9 mouse cellular contexts compared by ENCODE assay signal in the genomic region with DNA sequence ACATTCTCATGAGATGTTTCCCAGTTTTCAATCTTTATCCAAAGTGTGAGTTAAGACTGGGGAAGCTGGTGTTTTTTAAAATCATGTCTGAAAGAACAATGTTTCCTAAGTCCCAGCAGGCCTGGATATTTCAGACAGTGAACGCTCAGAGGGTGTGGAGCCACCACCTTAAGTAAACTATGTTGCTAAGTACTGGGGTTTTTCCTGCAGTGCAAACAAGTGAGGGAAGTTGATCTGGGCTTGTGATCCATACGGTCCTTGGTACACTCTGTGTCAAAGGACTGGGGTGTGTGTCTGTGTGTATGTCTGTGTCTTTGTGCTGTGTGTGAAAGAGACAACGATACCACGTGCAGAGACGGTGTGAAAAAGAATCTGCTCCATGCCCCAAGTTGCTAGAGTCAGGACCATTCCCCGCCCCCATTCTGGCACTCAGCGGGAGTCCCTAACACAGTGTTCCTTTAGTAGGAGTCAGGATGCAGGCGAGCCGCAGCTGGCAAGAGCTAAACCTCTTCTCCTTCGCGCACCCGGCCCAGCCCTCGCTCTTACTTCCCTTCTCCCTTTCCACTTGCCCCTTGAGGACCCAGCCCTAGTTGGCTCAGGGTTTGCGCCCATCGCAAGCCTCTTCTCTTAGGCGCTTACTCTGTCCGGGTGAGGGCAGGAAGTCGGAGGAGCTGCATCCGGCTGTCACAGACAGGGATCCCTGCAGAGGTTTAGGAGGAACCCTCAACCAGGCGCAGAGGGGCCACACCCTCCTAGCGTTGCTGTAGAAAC. TPM values are rescaled to one million over a fixed set of nuclear protein-coding genes. Genes with fewer than 3 reads are reported as not detected.
DNase-seq lines count a peak whose midpoint lies in the region; ATAC-seq lines count a peak whose summit lies in the region.
"Had no signal": no experiment of that assay in that cellular context is flagged by ENCODE, and none has a peak within 500 bp of the region (broad histone marks: within the 10 kb centered on the region; RNA-seq: fewer than 3 reads in every experiment).

A gene (minus strand): TSS at position 729 of the 771 bp plus-strand sequence.

- intact Hi-C loops in gastrocnemius, postnatal 14 days (cut with DNase I; ENCODE audit: low total_unique reads), result no loop called here

- H3K4me2 ChIP-seq in forebrain, embryonic 11.5 days (ENCODE audit: low read depth, low read length, severe bottlenecking), result peak within 1 kb of the TSS; percentile 36
- H3K4me2 ChIP-seq in forebrain, embryonic 16.5 days (ENCODE audit: low read length), result no peak within 1 kb of the TSS
- H3K4me2 ChIP-seq in hindbrain, embryonic 16.5 days (ENCODE audit: low read length), result peak within 1 kb of the TSS; percentile 45
- peak within 1 kb of the TSS; percentile 48 for H3K4me2 ChIP-seq in neural tube, embryonic 15.5 days

- H3K27me3 ChIP-seq in forebrain, embryonic 11.5 days (ENCODE audit: control insufficient read depth, insufficient read depth, low read length), result no peaks in the 10 kb centered on the region
- no peaks in the 10 kb centered on the region for H3K27me3 ChIP-seq in forebrain, embryonic 16.5 days (replicated peaks; ENCODE audit: control insufficient read depth, insufficient read depth, low read length)
- H3K27me3 ChIP-seq in hindbrain, embryonic 16.5 days (replicated peaks; ENCODE audit: control insufficient read depth, insufficient read depth, low read length), result no peaks in the 10 kb centered on the region
- no peaks in the 10 kb centered on the region for H3K27me3 ChIP-seq in neural tube, embryonic 15.5 days (replicated peaks)

- 5% methylated on average over 21 of the region's 21 CpGs for WGBS in forebrain, embryonic 11.5 days
- 5% methylated on average over 21 of the region's 21 CpGs for WGBS in forebrain, embryonic 16.5 days
- WGBS in hindbrain, embryonic 16.5 days, result 7% methylated on average over 21 of the region's 21 CpGs
- 7% methylated on average over 21 of the region's 21 CpGs for WGBS in neural tube, embryonic 15.5 days

- peak within 1 kb of the TSS; percentile 44 for H3K9ac ChIP-seq in forebrain, embryonic 11.5 days (ENCODE audit: low read length)
- no peak within 1 kb of the TSS for H3K9ac ChIP-seq in forebrain, embryonic 16.5 days (replicated peaks; ENCODE audit: low read depth, low read length)
- H3K9ac ChIP-seq in hindbrain, embryonic 16.5 days (ENCODE audit: low read depth, low read length), result no peak within 1 kb of the TSS
- no peak within 1 kb of the TSS for H3K9ac ChIP-seq in neural tube, embryonic 15.5 days (replicated peaks)

- peaks cover 3% of the 10 kb centered on the region; the same call in 1 of the 2 replicates for H3K4me1 ChIP-seq in forebrain, embryonic 11.5 days (replicated peaks; ENCODE audit: control insufficient read depth, insufficient read depth, low read length)
- no peaks in the 10 kb centered on the region for H3K4me1 ChIP-seq in forebrain, embryonic 16.5 days (replicated peaks; ENCODE audit: control insufficient read depth, insufficient read depth, low read length)
- H3K4me1 ChIP-seq in hindbrain, embryonic 16.5 days (ENCODE audit: control insufficient read depth, insufficient read depth, low read depth, low read length), result no peaks in the 10 kb centered on the region
- H3K4me1 ChIP-seq in neural tube, embryonic 15.5 days, result no peaks in the 10 kb centered on the region

- H3K4me3 ChIP-seq in forebrain, embryonic 11.5 days (ENCODE audit: low read depth, low read length), result no peak within 1 kb of the TSS
- no peak within 1 kb of the TSS for H3K4me3 ChIP-seq in forebrain, embryonic 16.5 days (replicated peaks; ENCODE audit: low read length)
- peak within 1 kb of the TSS; percentile 11 for H3K4me3 ChIP-seq in hindbrain, embryonic 16.5 days (ENCODE audit: low read length)
- H3K4me3 ChIP-seq in neural tube, embryonic 15.5 days (replicated peaks), result peak within 1 kb of the TSS; percentile 21

- peak; percentile 58 for DNase-seq in forebrain, embryonic 11.5 days (ENCODE audit: low spot score)
- DNase-seq in R1 (ENCODE audit: low read depth, low spot score), result peak; percentile 87
- peak; percentile 26 for DNase-seq in gastrocnemius, postnatal 14 days
- DNase-seq in lung, adult 18-20 months, result peak; percentile 19 to 50
- no peak for DNase-seq in spleen, adult 12 weeks (ENCODE audit: low spot score)

- no peak within 1 kb of the TSS; the same call in 1 of the 2 replicates for H3K27ac ChIP-seq in forebrain, embryonic 11.5 days (ENCODE audit: low read depth, low read length)
- no peak within 1 kb of the TSS for H3K27ac ChIP-seq in forebrain, embryonic 16.5 days (ENCODE audit: low read length)
- H3K27ac ChIP-seq in hindbrain, embryonic 16.5 days (ENCODE audit: low read depth, low read length), result no peak within 1 kb of the TSS
- no peak within 1 kb of the TSS for H3K27ac ChIP-seq in neural tube, embryonic 15.5 days (replicated peaks)

- H3K36me3 ChIP-seq in forebrain, embryonic 11.5 days (ENCODE audit: control insufficient read depth, insufficient read depth, low read length), result peaks cover 10% of the 10 kb centered on the region
- H3K36me3 ChIP-seq in forebrain, embryonic 16.5 days (ENCODE audit: control insufficient read depth, insufficient read depth), result no peaks in the 10 kb centered on the region; the same call in 1 of the 2 replicates
- no peaks in the 10 kb centered on the region for H3K36me3 ChIP-seq in hindbrain, embryonic 16.5 days (ENCODE audit: control insufficient read depth, insufficient read depth, low read length)
- peaks cover 5% of the 10 kb centered on the region; the same call in 1 of the 2 replicates for H3K36me3 ChIP-seq in neural tube, embryonic 15.5 days

- ATAC-seq in forebrain, embryonic 11.5 days (replicated peaks; ENCODE audit: low FRiP score), result no peak
- no peak for ATAC-seq in forebrain, embryonic 16.5 days
- peak; percentile 24; the same call in 1 of the 2 replicates for ATAC-seq in hindbrain, embryonic 16.5 days
- no peak for ATAC-seq in neural tube, embryonic 15.5 days (ENCODE audit: low FRiP score)

- H3K9me3 ChIP-seq in forebrain, embryonic 11.5 days (ENCODE audit: control insufficient read depth, low read length), result no peaks in the 10 kb centered on the region
- H3K9me3 ChIP-seq in forebrain, embryonic 16.5 days (ENCODE audit: control insufficient read depth, low read length), result no peaks in the 10 kb centered on the region
- H3K9me3 ChIP-seq in hindbrain, embryonic 16.5 days (ENCODE audit: control insufficient read depth, low read length), result no peaks in the 10 kb centered on the region
- no peaks in the 10 kb centered on the region for H3K9me3 ChIP-seq in neural tube, embryonic 15.5 days (replicated peaks)

RNA-seq across cellular contexts. Expression of the gene that starts here (rescaled TPM):
- polyA plus RNA-seq in forebrain, embryonic 11.5 days (2014; fragmentation: Nextera tagmentation; extraction: Ambion mirVana), result not detected in 2 replicates
- 0.11 TPM in 1 of 2 replicates, not detected in the other for polyA plus RNA-seq in forebrain, embryonic 16.5 days (2015; fragmentation: Nextera tagmentation; extraction: Ambion mirVana)
- not detected for total RNA-seq in gastrocnemius, postnatal 14 days (2021)
- polyA plus RNA-seq in hindbrain, embryonic 16.5 days (2015; fragmentation: Nextera tagmentation; extraction: Ambion mirVana), result 0.14 TPM in 1 of 2 replicates, not detected in the other
- polyA plus RNA-seq in neural tube, embryonic 15.5 days (2015; fragmentation: Nextera tagmentation; extraction: Ambion mirVana), result 0.09 and 0.78 TPM in 2 replicates
- total RNA-seq: gastrocnemius, postnatal 4 days had no signal

Comparison
In these comparisons a context has a peak if more than half of its experiments do, and no peak if none do; other contexts are left out.
1. Peak in DNase-seq, H3K9ac ChIP-seq and H3K4me2 ChIP-seq in forebrain, embryonic 11.5 days; RNA of the gene not detected or under 1 TPM.
2. Peak in DNase-seq in gastrocnemius, postnatal 14 days; RNA of the gene not detected or under 1 TPM.
3. Peak in ATAC-seq, H3K4me3 ChIP-seq and H3K4me2 ChIP-seq in hindbrain, embryonic 16.5 days; RNA of the gene not detected or under 1 TPM.